Mouse (Mus musculus) C2C12 (cell line): ENCODE results near the gene Foxp1.

Experiments
- CTCF ChIP-seq: IDR thresholded peaks from one replicate; pipeline ENCODE4 v1.5.1; 2011; ENCODE audit not compliant: control insufficient read depth, insufficient read depth, insufficient read length
- MAX ChIP-seq: IDR thresholded peaks from one replicate; pipeline ENCODE4 v1.6.1; 2011; ENCODE audit warnings: mild to moderate bottlenecking, control low read depth

DNA sequence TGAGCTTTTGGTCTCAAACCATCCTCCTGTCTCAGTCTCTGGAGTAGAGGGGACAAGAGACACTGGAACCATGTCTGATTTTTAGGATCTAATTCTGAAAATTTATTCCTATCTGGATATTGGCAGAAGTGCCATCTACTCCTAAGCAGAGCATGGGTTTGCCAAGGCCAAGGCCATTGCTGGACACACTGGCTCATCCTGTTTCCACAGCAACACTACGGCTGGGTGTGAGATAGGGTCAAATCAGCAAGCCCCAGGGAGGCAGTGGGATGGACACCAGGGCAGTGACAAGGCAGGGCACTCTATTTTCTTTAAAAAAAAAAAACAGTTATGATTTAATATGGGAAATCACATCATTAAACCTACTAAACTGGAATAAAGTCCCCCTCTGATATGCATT is 405.1 kb downstream of the Foxp1 start:
- TF ChIP-seq CTCF (no peak), MAX (no peak)
